Comparison of ENCODE assay signal across 16 mouse cellular contexts in genomic region chr1:25706299-25706698, GRCm38 (mm10).
"Had no signal": no experiment of that assay in that cellular context is flagged by ENCODE, and none has a peak within 500 bp of the region (broad histone marks: within the 10 kb centered on the region; RNA-seq: fewer than 3 reads in every experiment).

No protein-coding gene starts in this region.

- DNase-seq: retina, postnatal 1 day; right cerebral cortex, adult 18-20 months; right cerebral cortex, postnatal 14 days; right cerebral cortex, postnatal 25 days; right cerebral cortex, postnatal 4 days; spleen, adult 18-20 months; thymus, adult 18-20 months; thymus, adult 2 months; thymus, postnatal 14 days; thymus, postnatal 25 days; thymus, postnatal 36 days; thymus, postnatal 4 days had no signal

- H3K9me3 ChIP-seq: neural tube, embryonic 13.5 days; neural tube, embryonic 15.5 days; stomach, embryonic 15.5 days had no signal

- H3K4me2 ChIP-seq: neural tube, embryonic 13.5 days; neural tube, embryonic 15.5 days; stomach, embryonic 15.5 days had no signal

- H3K4me1 ChIP-seq: neural tube, embryonic 13.5 days; neural tube, embryonic 15.5 days; stomach, embryonic 15.5 days had no signal

- H3K4me3 ChIP-seq: neural tube, embryonic 13.5 days; neural tube, embryonic 15.5 days; stomach, embryonic 15.5 days had no signal

- H3K9ac ChIP-seq: neural tube, embryonic 13.5 days; neural tube, embryonic 15.5 days; stomach, embryonic 15.5 days had no signal

- H3K27me3 ChIP-seq: neural tube, embryonic 13.5 days; neural tube, embryonic 15.5 days; stomach, embryonic 15.5 days had no signal

- H3K27ac ChIP-seq: neural tube, embryonic 13.5 days; neural tube, embryonic 15.5 days; stomach, embryonic 15.5 days; stomach, postnatal 0 days had no signal

- H3K36me3 ChIP-seq: neural tube, embryonic 13.5 days; neural tube, embryonic 15.5 days; stomach, embryonic 15.5 days had no signal
